Mouse (Mus musculus): Measurements from ENCODE around the gene Gm10273. TPM values are rescaled to one million over a fixed set of nuclear protein-coding genes. Genes with fewer than 3 reads are reported as not detected.

Gene Gm10273
- total and polyA plus RNA-seq, 3 experiments = 16.6 to 132 (median 28.6) TPM

- Histone ChIP-seq H3K4me1 (ENCODE audit: control insufficient read depth in 1 of 2, insufficient read depth in 2 of 2, low read length in 2 of 2) (no peaks in the 10 kb centered on the region), H3K36me3 (ENCODE audit: control insufficient read depth in 1 of 2, insufficient read depth in 2 of 2, low read length in 2 of 2) (no peaks in the 10 kb centered on the region), H3K4me3 (ENCODE audit: control insufficient read depth in 1 of 2, insufficient read depth in 1 of 2, low read depth in 2 of 2, low read length in 2 of 2) (no peak overlapping the region), H3K9me3 (replicated peaks; ENCODE audit: insufficient read depth, low read length) (no peaks in the 10 kb centered on the region), H3K27me3 (ENCODE audit: control insufficient read depth in 1 of 2, insufficient read depth in 2 of 2, low read length in 2 of 2) (peaks cover 0 to 2% of the 10 kb centered on the region in 2 experiments; a peak in 3 of 4 replicates), H3K9ac (ENCODE audit: control insufficient read depth, low read depth, low read length, poor library complexity, severe bottlenecking) (no peak overlapping the region), H3K79me2 (ENCODE audit: control insufficient read depth, insufficient read depth, low read length, poor library complexity) (no peaks in the 10 kb centered on the region), H3K27ac (ENCODE audit: control insufficient read depth, low read depth, low read length) (no peak overlapping the region)
- TF ChIP-seq USF2 (IDR thresholded peaks at IDR 0.05; ENCODE audit: borderline replicate concordance in 1 of 2, insufficient read depth in 1 of 2, low read depth in 1 of 2, low read length in 2 of 2) = no peak
- no peak for TF ChIP-seq MYC (IDR thresholded peaks at IDR 0.05; ENCODE audit: low read depth, low read length)
- no peak for TF ChIP-seq UBTF (IDR thresholded peaks at IDR 0.05; ENCODE audit: borderline replicate concordance, insufficient read depth, low read depth, low read length)
- TF ChIP-seq MXI1 (IDR thresholded peaks at IDR 0.05; ENCODE audit: low read depth, low read length) = no peak
- no peak for TF ChIP-seq ZC3H11A (IDR thresholded peaks at IDR 0.05; ENCODE audit: low read depth, low read length)
- TF ChIP-seq RCOR1 (IDR thresholded peaks at IDR 0.05; ENCODE audit: low read depth, low read length) = no peak
- TF ChIP-seq ETS1 (IDR thresholded peaks at IDR 0.05; ENCODE audit: low read depth, low read length) = no peak
- no peak for DNase-seq (ENCODE audit: low read depth, low spot score)
These were observed 8.3 kb downstream of the Gm10273 start for GRCm38 (mm10) chr10:59403793-59404149.

GRCm38 (mm10) chr10:59408499-59408898 lies 13.1 kb downstream of the Gm10273 start:
- H3K27ac ChIP-seq (ENCODE audit: control insufficient read depth, low read depth, low read length) = no peak overlapping the region
- TF ChIP-seq SIN3A (IDR thresholded peaks at IDR 0.05; ENCODE audit: low read length) (no peak), RAD21 (IDR thresholded peaks at IDR 0.05; ENCODE audit: low read depth, low read length) (no peak), CHD2 (IDR thresholded peaks at IDR 0.05; ENCODE audit: low read length) (no peak), TBP (IDR thresholded peaks at IDR 0.05; ENCODE audit: low read depth, low read length) (no peak), HCFC1 (IDR thresholded peaks at IDR 0.05; ENCODE audit: low read depth, low read length) (no peak), KAT2A (conservative IDR thresholded peaks at IDR 0.05; ENCODE audit: low read depth, low read length) (no peak), GABPA (IDR thresholded peaks at IDR 0.05; ENCODE audit: low read depth, low read length) (no peak), MYC (IDR thresholded peaks at IDR 0.05; ENCODE audit: low read depth, low read length) (no peak), SMC3 (IDR thresholded peaks at IDR 0.05; ENCODE audit: low read depth, low read length) (no peak), GATA1 (IDR thresholded peaks at IDR 0.05; ENCODE audit: low read depth, low read length) (no peak), MAX (IDR thresholded peaks at IDR 0.05; ENCODE audit: low read length) (no peak), MAFK (IDR thresholded peaks at IDR 0.05; ENCODE audit: borderline replicate concordance, low read depth, low read length) (no peak), CHD1 (IDR thresholded peaks at IDR 0.05; ENCODE audit: low read depth, low read length) (no peak), ZMIZ1 (IDR thresholded peaks at IDR 0.05; ENCODE audit: low read depth, low read length) (no peak), MXI1 (IDR thresholded peaks at IDR 0.05; ENCODE audit: low read depth, low read length) (no peak), POLR2AphosphoS5 (IDR thresholded peaks at IDR 0.05; ENCODE audit: borderline replicate concordance, low read depth, low read length) (no peak)
- no peak overlapping the region for H3K9ac ChIP-seq (ENCODE audit: control insufficient read depth, low read depth, low read length, poor library complexity, severe bottlenecking)
- no peak for DNase-seq (ENCODE audit: low read depth, low spot score)
- no peaks in the 10 kb centered on the region for H3K79me2 ChIP-seq (ENCODE audit: control insufficient read depth, insufficient read depth, low read length, poor library complexity)
- peaks cover 0 to 2% of the 10 kb centered on the region in 2 experiments; a peak in 3 of 4 replicates for H3K27me3 ChIP-seq (ENCODE audit: control insufficient read depth in 1 of 2, insufficient read depth in 2 of 2, low read length in 2 of 2)
- no peak overlapping the region for H3K4me3 ChIP-seq (ENCODE audit: control insufficient read depth in 1 of 2, insufficient read depth in 1 of 2, low read depth in 2 of 2, low read length in 2 of 2)
- H3K4me1 ChIP-seq (ENCODE audit: control insufficient read depth in 1 of 2, insufficient read depth in 2 of 2, low read length in 2 of 2) = no peaks in the 10 kb centered on the region
- H3K36me3 ChIP-seq (ENCODE audit: control insufficient read depth in 1 of 2, insufficient read depth in 2 of 2, low read length in 2 of 2) = no peaks in the 10 kb centered on the region
- no peaks in the 10 kb centered on the region for H3K9me3 ChIP-seq (replicated peaks; ENCODE audit: insufficient read depth, low read length)

Measured in MEL (cell line).